Mouse (Mus musculus) forebrain, embryonic 12.5 days (tissue): ENCODE measurements around the gene Stip1. TPM values are rescaled to one million over a fixed set of nuclear protein-coding genes. Genes with fewer than 3 reads are reported as not detected.

ENCODE experiments used
- ATAC-seq: fragments of 200-750 bp; cut with Nextera tagmentation; 2 replicates; pipeline ENCODE4 v1.8.0; 2017; ENCODE audit warnings: moderate TSS enrichment; ENCODE audit not compliant: low FRiP score
- H3K27ac ChIP-seq: fragments of 300-500 bp; sonication (generic); 2 replicates; pipeline ENCODE4 v1.5.1; 2016; ENCODE audit warnings: mild to moderate bottlenecking
- H3K27me3 ChIP-seq: fragments of 300-500 bp; sonication (generic); 2 replicates; pipeline ENCODE4 v1.6.1; 2016; ENCODE audit warnings: mild to moderate bottlenecking
- H3K36me3 ChIP-seq: fragments of 300-500 bp; sonication (generic); replicated peaks from 2 replicates; pipeline ENCODE4 v1.6.1; 2016; ENCODE audit warnings: mild to moderate bottlenecking
- H3K4me1 ChIP-seq: fragments of 300-500 bp; sonication (generic); 2 replicates; pipeline ENCODE4 v1.6.1; 2016
- H3K4me2 ChIP-seq: fragments of 300-500 bp; sonication (generic); 2 replicates; pipeline ENCODE4 v1.6.1; 2016; ENCODE audit warnings: mild to moderate bottlenecking, moderate library complexity
- H3K4me3 ChIP-seq: fragments of 300-500 bp; sonication (generic); replicated peaks from 2 replicates; pipeline ENCODE4 v1.5.1; 2016; ENCODE audit warnings: mild to moderate bottlenecking
- H3K9ac ChIP-seq: fragments of 300-500 bp; sonication (generic); 2 replicates; pipeline ENCODE4 v1.6.1; 2016; ENCODE audit warnings: mild to moderate bottlenecking
- H3K9me3 ChIP-seq: fragments of 300-500 bp; sonication (generic); 2 replicates; pipeline ENCODE4 v1.6.1; 2016
- WGBS: fragments of 180-500 bp; shearing (Covaris S2); methylation state at CpG from one replicate; pipeline ENCODE4 v1.1.7; 2016; 5-methylcytosine and 5-hydroxymethylcytosine counted together
- polyA plus RNA-seq: library from polyadenylated mRNA; unstranded; fragments of >200 nt; fragmentation: Nextera tagmentation; extraction: Ambion mirVana; gene quantifications from 2 replicates; pipeline ENCODE4 v1.2.1, GENCODE M21; 2016

The Stip1 gene
- polyA plus RNA-seq, 1 experiment from 2014 or later, result 324 TPM

- no peaks in the 10 kb centered on the region for H3K27me3 ChIP-seq
- WGBS, result 93% methylated on average over 5 of the region's 5 CpGs
- peaks cover 27% of the 10 kb centered on the region for H3K4me1 ChIP-seq
- no peak overlapping the region for H3K4me3 ChIP-seq
- H3K36me3 ChIP-seq, result peaks cover 64% of the 10 kb centered on the region
- no peak overlapping the region for H3K9ac ChIP-seq
- no peak overlapping the region for H3K27ac ChIP-seq
- ATAC-seq, result no peak
- no peaks in the 10 kb centered on the region for H3K9me3 ChIP-seq
- H3K4me2 ChIP-seq, result no peak overlapping the region
Measured at GRCm38 (mm10) chr19:7034006-7034405, 5.8 kb downstream of the Stip1 start.

- Histone ChIP-seq H3K36me3 (peaks cover 96% of the 10 kb centered on the region), H3K4me1 (no peaks in the 10 kb centered on the region), H3K27me3 (no peaks in the 10 kb centered on the region), H3K4me2 (no peak overlapping the region), H3K9me3 (no peaks in the 10 kb centered on the region), H3K4me3 (no peak overlapping the region), H3K9ac (no peak overlapping the region), H3K27ac (no peak overlapping the region)
- WGBS, result 96% methylated on average over 5 of the region's 5 CpGs
- no peak for ATAC-seq
Measured at GRCm38 (mm10) chr19:7029531-7029930, 10.2 kb downstream of the Stip1 start.

GRCm38 (mm10) chr19:7020224-7020641 is 19.5 kb downstream of the Stip1 start:
- WGBS, result 52% methylated on average over 3 of the region's 3 CpGs
- no peak overlapping the region for H3K9ac ChIP-seq
- H3K4me2 ChIP-seq, result no peak overlapping the region
- H3K27ac ChIP-seq, result 0 out of 2 replicates have a peak overlapping the region, but pooled peaks have one; percentile 0
- no peaks in the 10 kb centered on the region for H3K27me3 ChIP-seq
- H3K9me3 ChIP-seq, result no peaks in the 10 kb centered on the region
- H3K4me1 ChIP-seq, result no peaks in the 10 kb centered on the region
- ATAC-seq, result no peak
- H3K36me3 ChIP-seq, result peaks cover 82% of the 10 kb centered on the region
- H3K4me3 ChIP-seq, result no peak overlapping the region

- Histone ChIP-seq H3K27ac (no peak within 1 kb of the TSS), H3K4me1 (no peaks in the 10 kb centered on the region), H3K4me2 (no peak within 1 kb of the TSS), H3K9me3 (no peaks in the 10 kb centered on the region), H3K9ac (no peak within 1 kb of the TSS), H3K4me3 (no peak within 1 kb of the TSS), H3K27me3 (no peaks in the 10 kb centered on the region), H3K36me3 (peaks cover 74% of the 10 kb centered on the region)
- WGBS, result 83% methylated on average over 5 of the region's 5 CpGs
- ATAC-seq, result no peak
Measured at GRCm38 (mm10) chr19:7019191-7019590, 20.6 kb downstream of the Stip1 start, which contains the start of gene Fermt3. Gene Fermt3, minus strand, starts transcription at chr19:7019469.

- Histone ChIP-seq H3K9me3 (no peaks in the 10 kb centered on the region), H3K4me2 (no peak overlapping the region), H3K27ac (no peak overlapping the region), H3K36me3 (peaks cover 76% of the 10 kb centered on the region), H3K9ac (no peak overlapping the region), H3K27me3 (no peaks in the 10 kb centered on the region), H3K4me3 (no peak overlapping the region), H3K4me1 (no peaks in the 10 kb centered on the region)
- 97% methylated on average over 11 of the region's 11 CpGs for WGBS
- ATAC-seq, result no peak
Measured at GRCm38 (mm10) chr19:7018546-7018945, 21.2 kb downstream of the Stip1 start.

GRCm38 (mm10) chr19:7017541-7018457 is 22.0 kb downstream of the Stip1 start:
- no peak overlapping the region for H3K4me3 ChIP-seq
- ATAC-seq, result no peak
- no peaks in the 10 kb centered on the region for H3K9me3 ChIP-seq
- H3K4me2 ChIP-seq, result no peak overlapping the region
- no peak overlapping the region for H3K9ac ChIP-seq
- WGBS, result 92% methylated on average over 12 of the region's 12 CpGs
- no peaks in the 10 kb centered on the region for H3K4me1 ChIP-seq
- H3K27me3 ChIP-seq, result no peaks in the 10 kb centered on the region
- peaks cover 73% of the 10 kb centered on the region for H3K36me3 ChIP-seq
- H3K27ac ChIP-seq, result 0 out of 2 replicates have a peak overlapping the region, but pooled peaks have one; percentile 56

- Histone ChIP-seq H3K27me3 (no peaks in the 10 kb centered on the region), H3K4me1 (no peaks in the 10 kb centered on the region), H3K9ac (no peak overlapping the region), H3K4me3 (no peak overlapping the region), H3K9me3 (no peaks in the 10 kb centered on the region), H3K27ac (no peak overlapping the region), H3K4me2 (no peak overlapping the region), H3K36me3 (peaks cover 41% of the 10 kb centered on the region)
- 91% methylated on average over 20 of the region's 20 CpGs for WGBS
- ATAC-seq, result no peak
Measured at GRCm38 (mm10) chr19:7014481-7015135, 25.2 kb downstream of the Stip1 start.

GRCm38 (mm10) chr19:7013984-7014383 is 25.8 kb downstream of the Stip1 start:
- ATAC-seq, result no peak
- Histone ChIP-seq H3K4me1 (no peaks in the 10 kb centered on the region), H3K4me3 (no peak overlapping the region), H3K36me3 (peaks cover 34% of the 10 kb centered on the region), H3K27me3 (no peaks in the 10 kb centered on the region), H3K9ac (no peak overlapping the region), H3K4me2 (no peak overlapping the region), H3K9me3 (no peaks in the 10 kb centered on the region), H3K27ac (no peak overlapping the region)
- WGBS, result 85% methylated on average over 9 of the region's 9 CpGs

- WGBS, result 79% methylated on average over 4 of the region's 4 CpGs
- no peak overlapping the region for H3K4me2 ChIP-seq
Measured at GRCm38 (mm10) chr19:7012426-7012825, 27.3 kb downstream of the Stip1 start.

GRCm38 (mm10) chr19:7006892-7007593 is 32.7 kb downstream of the Stip1 start:
- ATAC-seq, result no peak
- no peaks in the 10 kb centered on the region for H3K36me3 ChIP-seq
- WGBS, result 86% methylated on average over 9 of the region's 9 CpGs
- no peaks in the 10 kb centered on the region for H3K9me3 ChIP-seq
- no peaks in the 10 kb centered on the region for H3K4me1 ChIP-seq
- no peak overlapping the region for H3K4me3 ChIP-seq
- H3K9ac ChIP-seq, result no peak overlapping the region
- H3K4me2 ChIP-seq, result no peak overlapping the region
- H3K27ac ChIP-seq, result no peak overlapping the region
- H3K27me3 ChIP-seq, result no peaks in the 10 kb centered on the region

More at GRCm38 (mm10) chr19:7012426-7012825, 27.3 kb downstream of the Stip1 start:
- Histone ChIP-seq H3K27me3 (no peaks in the 10 kb centered on the region), H3K27ac (no peak overlapping the region), H3K4me3 (no peak overlapping the region), H3K4me1 (no peaks in the 10 kb centered on the region), H3K36me3 (peaks cover 21% of the 10 kb centered on the region), H3K9ac (no peak overlapping the region), H3K9me3 (no peaks in the 10 kb centered on the region)
- ATAC-seq, result no peak

- WGBS, result 93% methylated on average over 19 of the region's 19 CpGs
Measured at GRCm38 (mm10) chr19:6999360-7000063, 40.3 kb downstream of the Stip1 start.

More at GRCm38 (mm10) chr19:6999360-7000063, 40.3 kb downstream of the Stip1 start:
- no peaks in the 10 kb centered on the region for H3K9me3 ChIP-seq
- H3K27ac ChIP-seq, result no peak overlapping the region
- H3K27me3 ChIP-seq, result no peaks in the 10 kb centered on the region
- peaks cover 20% of the 10 kb centered on the region for H3K36me3 ChIP-seq
- H3K9ac ChIP-seq, result no peak overlapping the region
- no peak for ATAC-seq
- H3K4me3 ChIP-seq, result no peak overlapping the region
- H3K4me2 ChIP-seq, result no peak overlapping the region
- peaks cover 28% of the 10 kb centered on the region for H3K4me1 ChIP-seq
